Mouse (Mus musculus) midbrain, postnatal 0 days (tissue): Measurements from ENCODE around the gene Raly. TPM values are rescaled to one million over a fixed set of nuclear protein-coding genes. Genes with fewer than 3 reads are reported as not detected.
A peak's percentile ranks its signal among the peaks of the same experiment; 100 is the strongest.

Source experiments
- ATAC-seq: fragments of 200-750 bp; cut with Nextera tagmentation; 2 replicates; pipeline ENCODE4 v1.8.0; 2017; ENCODE audit warnings: moderate number of reproducible peaks, mild to moderate bottlenecking, moderate TSS enrichment, moderate library complexity; ENCODE audit not compliant: low FRiP score
- DNase-seq: peaks from one replicate; pipeline ENCODE4 v3.0.0-alpha.2; 2015; ENCODE audit warnings: low spot score
- H3K27ac ChIP-seq: fragments of 300-500 bp; sonication (generic); 2 replicates; pipeline ENCODE4 v1.5.1; 2014; ENCODE audit warnings: low read depth, mild to moderate bottlenecking, low read length, mixed read lengths
- H3K27me3 ChIP-seq: fragments of 300-500 bp; sonication (generic); 2 replicates; pipeline ENCODE4 v1.6.1; 2014; ENCODE audit warnings: low read length, control low read depth, mixed read lengths; ENCODE audit not compliant: insufficient read depth
- H3K36me3 ChIP-seq: fragments of 300-500 bp; sonication (generic); 2 replicates; pipeline ENCODE4 v1.6.1; 2014; ENCODE audit warnings: low read length, control low read depth, mixed read lengths; ENCODE audit not compliant: insufficient read depth
- H3K4me1 ChIP-seq: fragments of 300-500 bp; sonication (generic); 2 replicates; pipeline ENCODE4 v1.6.1; 2014; ENCODE audit warnings: mild to moderate bottlenecking, control low read depth, antibody characterized with exemption, low read length, mixed read lengths; ENCODE audit not compliant: insufficient read depth
- H3K4me2 ChIP-seq: fragments of 300-500 bp; sonication (generic); 2 replicates; pipeline ENCODE4 v1.6.1; 2014; ENCODE audit warnings: low read depth, mild to moderate bottlenecking, low read length, mixed read lengths; ENCODE audit not compliant: poor library complexity, severe bottlenecking
- H3K4me3 ChIP-seq: fragments of 300-500 bp; sonication (generic); 2 replicates; pipeline ENCODE4 v1.5.1; 2014; ENCODE audit warnings: low read depth, mild to moderate bottlenecking, low read length, moderate library complexity
- H3K9ac ChIP-seq: fragments of 300-500 bp; sonication (generic); replicated peaks from 2 replicates; pipeline ENCODE4 v1.6.1; 2014; ENCODE audit warnings: mild to moderate bottlenecking, low read length, moderate library complexity, mixed read lengths; ENCODE audit not compliant: poor library complexity, severe bottlenecking
- H3K9me3 ChIP-seq: fragments of 300-500 bp; sonication (generic); 2 replicates; pipeline ENCODE4 v1.6.1; 2016; ENCODE audit warnings: low read length, control low read depth
- CTCF ChIP-seq: IDR thresholded peaks from 2 replicates; pipeline ENCODE4 v1.5.1; 2016; ENCODE audit warnings: antibody characterized with exemption, mild to moderate bottlenecking
- WGBS: fragments of 180-500 bp; shearing (Covaris S2); extraction: QIAGEN DNeasy Blood & Tissue Kit; methylation state at CpG from one replicate; pipeline ENCODE4 v1.1.7; 2014; 5-methylcytosine and 5-hydroxymethylcytosine counted together
- polyA plus RNA-seq: library from polyadenylated mRNA; unstranded; fragments of >200 nt; fragmentation: Nextera tagmentation; extraction: Ambion mirVana; gene quantifications from 2 replicates; pipeline ENCODE4 v1.2.1, GENCODE M21; 2015
- total RNA-seq: library from RNA; depleted of rRNA; stranded (reverse); fragments of >200 nt; gene quantifications from 2 replicates; pipeline ENCODE4 v1.2.3, GENCODE M21; 2014

Gene Raly
- total and polyA plus RNA-seq, 2 experiments from 2014 or later = 19.3 to 132 TPM

DNA sequence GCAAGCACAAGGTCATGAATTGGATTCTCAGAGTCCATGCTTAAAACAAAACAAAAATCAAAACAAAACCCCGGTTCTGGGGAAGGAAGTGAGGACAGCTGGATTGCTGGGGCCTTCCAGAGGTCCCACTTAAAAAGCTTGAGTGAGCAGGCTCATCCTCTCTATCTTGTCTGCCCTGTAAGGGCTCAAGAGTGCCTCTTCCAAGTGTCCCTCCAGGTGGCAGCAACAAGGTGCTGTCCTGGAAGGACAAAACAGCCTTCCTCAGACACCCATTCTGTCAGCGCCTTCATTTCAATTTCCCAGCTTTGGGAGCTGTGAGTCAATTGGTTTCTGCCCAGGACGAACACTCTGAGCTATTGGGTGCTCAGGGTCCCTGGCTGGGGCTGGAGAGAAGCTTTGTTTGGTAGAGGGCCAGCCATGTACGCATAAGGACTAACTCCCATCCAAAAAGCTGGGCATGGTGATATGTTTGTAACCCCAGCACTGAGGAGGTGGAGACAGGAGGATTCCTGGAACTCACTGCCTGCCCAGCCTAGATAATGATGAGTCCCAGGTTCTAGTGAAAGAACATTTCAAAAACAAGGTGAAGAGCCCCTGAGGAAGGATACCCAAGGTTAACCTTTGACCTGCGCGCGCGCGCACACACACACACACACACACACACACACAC, 25.9 kb upstream of the Raly start:
- no peak overlapping the region for H3K27ac ChIP-seq
- H3K9ac ChIP-seq = no peak overlapping the region
- H3K27me3 ChIP-seq = no peaks in the 10 kb centered on the region
- H3K9me3 ChIP-seq = no peaks in the 10 kb centered on the region
- no peak for DNase-seq
- H3K4me1 ChIP-seq = no peaks in the 10 kb centered on the region
- no peaks in the 10 kb centered on the region for H3K36me3 ChIP-seq
- H3K4me3 ChIP-seq = no peak overlapping the region
- WGBS = 86% methylated on average over 9 of the region's 9 CpGs
- no peak for ATAC-seq
- H3K4me2 ChIP-seq = no peak overlapping the region
- peak; percentile 40 for TF ChIP-seq CTCF

DNA sequence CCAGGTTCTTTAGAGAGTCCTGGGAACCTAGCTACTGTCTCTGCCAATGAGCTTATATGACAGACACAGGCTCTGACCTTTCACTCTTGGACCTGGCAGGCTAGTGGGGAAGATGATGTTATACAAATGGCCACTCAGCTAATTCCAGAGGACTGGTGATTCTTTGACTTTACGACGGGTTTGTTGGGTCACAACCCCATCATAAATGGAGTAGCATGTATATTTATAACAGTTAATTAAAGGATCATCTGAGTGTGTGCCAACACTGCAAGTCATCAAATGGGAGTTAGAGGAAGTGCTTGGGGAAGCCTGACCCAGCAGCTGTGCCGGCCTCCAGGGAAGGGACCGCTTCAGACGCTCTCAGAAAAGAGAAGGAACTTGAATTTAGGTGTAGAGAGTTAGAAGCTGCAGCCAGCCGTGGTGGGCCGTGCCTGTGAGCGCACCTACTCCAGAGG, 25.3 kb upstream of the Raly start:
- Histone ChIP-seq H3K27me3 (no peaks in the 10 kb centered on the region), H3K27ac (no peak overlapping the region), H3K9me3 (no peaks in the 10 kb centered on the region), H3K4me1 (no peaks in the 10 kb centered on the region), H3K4me2 (no peak overlapping the region), H3K36me3 (no peaks in the 10 kb centered on the region), H3K9ac (no peak overlapping the region), H3K4me3 (no peak overlapping the region)
- no peak for TF ChIP-seq CTCF
- DNase-seq (no peak), ATAC-seq (no peak)
- WGBS = 74% methylated on average over 8 of the region's 8 CpGs

DNA sequence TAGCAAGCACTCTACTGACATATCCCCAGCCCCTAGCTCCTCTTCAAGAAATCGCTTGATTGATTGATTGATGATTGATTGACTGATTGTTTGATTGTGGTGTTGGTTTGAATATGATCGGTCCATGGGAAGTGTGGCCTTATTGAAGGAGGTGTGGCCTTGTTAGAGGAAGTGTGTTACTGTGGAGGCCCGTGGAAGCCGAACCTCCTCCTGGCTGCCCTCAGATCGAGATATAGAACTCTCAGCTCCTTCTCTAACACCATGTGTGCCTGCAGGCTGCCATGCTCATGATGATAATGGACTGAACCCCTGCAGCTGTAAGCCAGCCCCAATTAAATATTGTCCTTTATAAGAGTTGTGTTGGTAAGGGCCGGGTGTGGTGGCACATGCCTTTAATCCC, 23.8 kb upstream of the Raly start:
- no peak overlapping the region for H3K4me3 ChIP-seq
- 92% methylated on average over 6 of the region's 6 CpGs for WGBS
- H3K27ac ChIP-seq = no peak overlapping the region
- H3K36me3 ChIP-seq = no peaks in the 10 kb centered on the region
- no peaks in the 10 kb centered on the region for H3K4me1 ChIP-seq
- no peak for ATAC-seq
- H3K9ac ChIP-seq = no peak overlapping the region
- H3K9me3 ChIP-seq = no peaks in the 10 kb centered on the region
- TF ChIP-seq CTCF = no peak
- no peak for DNase-seq
- H3K27me3 ChIP-seq = no peaks in the 10 kb centered on the region
- H3K4me2 ChIP-seq = no peak overlapping the region

DNA sequence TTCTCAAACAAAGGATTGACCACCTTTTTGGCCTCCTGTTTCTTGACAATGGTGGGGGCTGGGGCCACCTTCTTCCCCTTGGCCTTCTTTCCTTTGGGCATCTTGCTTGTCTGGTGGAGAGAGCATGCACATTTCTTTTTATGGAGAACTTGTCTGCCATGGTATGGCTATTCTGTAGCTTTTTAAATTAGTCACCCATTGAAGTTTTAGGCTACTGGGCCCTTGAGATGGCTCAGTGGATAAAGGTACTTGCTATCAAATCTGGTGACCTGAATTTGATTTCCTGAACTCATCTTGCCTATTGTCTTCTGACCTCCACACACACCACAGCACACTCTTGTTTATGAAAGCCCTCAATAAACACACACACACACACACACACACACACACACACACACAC, 21.0 kb upstream of the Raly start, which contains the start of gene Gm14214:
Gene Gm14214, minus strand, starts transcription at position 101 of the 400 bp plus-strand sequence.
- ATAC-seq = no peak
- Histone ChIP-seq H3K27me3 (no peaks in the 10 kb centered on the region), H3K4me2 (no peak within 1 kb of the TSS), H3K4me3 (no peak within 1 kb of the TSS), H3K9me3 (no peaks in the 10 kb centered on the region), H3K27ac (no peak within 1 kb of the TSS), H3K4me1 (no peaks in the 10 kb centered on the region), H3K36me3 (no peaks in the 10 kb centered on the region), H3K9ac (no peak within 1 kb of the TSS)
- no peak for DNase-seq
- no peak for TF ChIP-seq CTCF

DNA sequence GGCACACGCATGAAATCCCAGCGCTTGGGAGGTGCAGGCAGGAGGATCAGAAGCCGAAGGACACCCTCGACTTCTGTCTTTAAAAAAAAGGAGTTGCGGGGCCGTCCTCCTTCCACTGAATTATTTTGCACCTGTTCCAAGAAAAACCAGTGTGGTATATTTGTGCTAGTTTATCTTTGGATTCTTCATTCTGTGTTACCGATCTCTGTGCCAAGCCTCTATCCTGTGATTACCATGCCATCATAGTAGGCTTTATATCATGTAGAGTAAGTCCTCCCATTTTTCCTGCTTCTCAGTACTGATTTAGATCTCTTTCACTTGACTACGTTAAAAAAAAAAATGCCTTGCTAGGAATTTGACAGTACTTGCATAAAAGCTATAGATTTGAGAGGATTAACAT, 19.3 kb upstream of the Raly start:
- no peak for TF ChIP-seq CTCF
- ATAC-seq = no peak
- no peaks in the 10 kb centered on the region for H3K9me3 ChIP-seq
- no peak overlapping the region for H3K27ac ChIP-seq
- H3K4me3 ChIP-seq = no peak overlapping the region
- no peaks in the 10 kb centered on the region for H3K27me3 ChIP-seq
- no peak for DNase-seq
- H3K9ac ChIP-seq = no peak overlapping the region
- H3K4me1 ChIP-seq = no peaks in the 10 kb centered on the region
- H3K36me3 ChIP-seq = no peaks in the 10 kb centered on the region
- H3K4me2 ChIP-seq = no peak overlapping the region
- 71% methylated on average over 8 of the region's 8 CpGs for WGBS

DNA sequence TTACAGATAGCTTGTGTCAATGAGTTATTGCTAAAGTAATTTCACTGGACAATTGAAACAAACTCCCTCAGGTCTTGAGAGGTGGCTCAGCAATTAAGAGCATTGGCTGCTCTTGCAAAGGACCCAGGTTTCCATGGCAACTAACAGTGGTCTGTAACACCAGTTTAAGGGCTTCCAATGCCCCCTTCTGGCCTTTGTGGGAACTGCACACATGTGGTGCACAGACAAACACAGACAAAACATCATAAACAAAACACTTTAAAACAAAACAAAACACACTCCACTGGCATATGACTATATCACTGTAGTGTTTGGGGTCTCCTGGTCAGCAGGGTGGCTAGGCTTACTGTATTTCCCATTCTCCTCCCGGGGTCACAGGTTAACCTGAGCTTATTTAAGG, 16.9 kb upstream of the Raly start:
- peak; percentile 71 for TF ChIP-seq CTCF
- ATAC-seq (no peak), DNase-seq (peak; percentile 74)
- Histone ChIP-seq H3K9me3 (no peaks in the 10 kb centered on the region), H3K27me3 (no peaks in the 10 kb centered on the region), H3K4me3 (no peak overlapping the region), H3K4me2 (no peak overlapping the region), H3K36me3 (no peaks in the 10 kb centered on the region), H3K9ac (no peak overlapping the region), H3K27ac (no peak overlapping the region), H3K4me1 (no peaks in the 10 kb centered on the region)
- WGBS = 79% methylated on average over 1 of the region's 1 CpGs
